Mouse (Mus musculus) adrenal gland, adult 18-20 months (tissue): ENCODE results near the gene Pcgf5. TPM values are rescaled to one million over a fixed set of nuclear protein-coding genes. Genes with fewer than 3 reads are reported as not detected.
"Not testable (repeated sequence)": the region's sequence is repeated elsewhere in the genome, so short reads cannot be mapped to it uniquely, and the experiment has no call there.

ENCODE experiments used
- DNase-seq, 2 experiments: peaks; one replicate each; pipeline ENCODE4 v3.0.0; 2021 to 2022; ENCODE audit warnings: low spot score in 2 of 2
- total RNA-seq, 2 experiments: library from RNA; stranded (reverse); gene quantifications; 1 replicate in 1 of 2; 2 replicates in 1 of 2; pipeline ENCODE4 v1.2.3; 2021

Pcgf5 gene
- total RNA-seq, 2 experiments from 2014 or later: 24.7 to 27.9 TPM

- DNase-seq: no peak
These were observed 35.9 kb downstream of the Pcgf5 start for GRCm38 (mm10) chr19:36383977-36384376.

GRCm38 (mm10) chr19:36384426-36384825 is 36.3 kb downstream of the Pcgf5 start:
- no peak for DNase-seq

GRCm38 (mm10) chr19:36388502-36388901 is 40.4 kb downstream of the Pcgf5 start:
- no peak for DNase-seq

GRCm38 (mm10) chr19:36390714-36391113 is 42.6 kb downstream of the Pcgf5 start:
- no peak for DNase-seq

- DNase-seq: no peak
These were observed 50.4 kb downstream of the Pcgf5 start for GRCm38 (mm10) chr19:36398500-36398899.

- no peak for DNase-seq
These were observed 60.4 kb downstream of the Pcgf5 start for GRCm38 (mm10) chr19:36408352-36409100.

GRCm38 (mm10) chr19:36409280-36409860 is 61.3 kb downstream of the Pcgf5 start:
- DNase-seq: peak; percentile 100

- DNase-seq: peak in 1 of 2 experiments; percentile 43
These were observed 61.8 kb downstream of the Pcgf5 start for GRCm38 (mm10) chr19:36409861-36410392.

- DNase-seq: no peak
These were observed 71.8 kb downstream of the Pcgf5 start for GRCm38 (mm10) chr19:36419885-36420284.

- no peak for DNase-seq
These were observed 79.2 kb downstream of the Pcgf5 start for GRCm38 (mm10) chr19:36427195-36427876.

- DNase-seq: no peak
These were observed 80.0 kb downstream of the Pcgf5 start for GRCm38 (mm10) chr19:36428116-36428515.

GRCm38 (mm10) chr19:36429354-36429753 is 81.2 kb downstream of the Pcgf5 start:
- DNase-seq: no peak

GRCm38 (mm10) chr19:36433161-36433560 is 85.1 kb downstream of the Pcgf5 start:
- DNase-seq: no peak

- DNase-seq: peak; percentile 44 to 47
These were observed 92.0 kb downstream of the Pcgf5 start for GRCm38 (mm10) chr19:36439894-36440714.

- DNase-seq: no peak
These were observed 103.0 kb downstream of the Pcgf5 start for GRCm38 (mm10) chr19:36450997-36451608.

GRCm38 (mm10) chr19:36451731-36452130 is 103.6 kb downstream of the Pcgf5 start:
- no peak for DNase-seq

GRCm38 (mm10) chr19:36452210-36452609 is 104.1 kb downstream of the Pcgf5 start:
- DNase-seq: not testable (repeated sequence)

GRCm38 (mm10) chr19:36453451-36453850 is 105.3 kb downstream of the Pcgf5 start:
- DNase-seq: no peak

- peak; percentile 76 to 78 for DNase-seq
These were observed 122.0 kb downstream of the Pcgf5 start for GRCm38 (mm10) chr19:36470106-36470505.

- no peak for DNase-seq
These were observed 123.2 kb downstream of the Pcgf5 start for GRCm38 (mm10) chr19:36471325-36471724.
